Mouse (Mus musculus) B cell, adult 2 months (primary cell): ENCODE results near the gene Gusb.

Source experiments
- DNase-seq, 2 experiments: peaks; one replicate each; pipeline ENCODE4 v3.0.0; 2022

Gene Gusb

DNA sequence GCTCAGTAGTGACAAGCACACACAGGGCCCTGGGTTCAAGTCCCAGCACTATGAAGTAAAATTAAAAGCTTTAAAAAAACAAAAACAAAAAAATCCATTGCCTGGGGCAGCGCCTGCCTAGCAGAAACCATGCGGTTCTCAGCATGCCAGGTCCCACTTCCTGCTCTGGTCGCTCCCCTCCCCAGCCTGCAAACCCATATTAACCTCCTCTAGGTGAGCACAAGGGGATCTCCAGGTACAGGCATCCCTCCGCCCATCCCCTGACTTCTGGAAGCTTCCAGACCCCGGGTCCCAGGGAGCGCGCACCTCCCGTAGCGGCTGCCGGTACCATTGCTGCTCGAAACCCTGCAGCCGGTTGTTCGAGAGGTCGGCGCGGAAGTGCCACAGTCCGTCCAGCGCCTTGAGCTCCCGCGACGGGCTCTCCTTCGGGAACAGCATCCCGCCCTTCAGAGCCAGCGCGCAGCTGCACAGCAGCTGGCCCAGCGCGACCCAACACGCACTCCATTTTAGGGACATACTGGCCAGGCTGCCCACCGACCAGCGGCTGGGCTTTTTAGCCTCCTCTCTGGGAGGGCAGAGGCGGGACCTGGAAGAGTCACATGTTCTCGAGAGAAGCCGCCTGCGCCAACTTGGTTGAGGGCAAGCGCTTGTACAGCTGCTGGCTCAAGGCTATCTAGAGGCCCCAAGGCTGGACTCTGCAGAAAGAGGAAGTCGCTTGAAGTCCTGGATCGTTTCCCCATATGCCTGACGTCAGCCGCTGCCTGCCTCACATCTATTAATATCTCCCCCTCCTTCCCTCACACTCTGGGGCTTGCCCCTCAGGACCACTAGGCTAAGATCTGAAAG is at the start of gene Gusb:
TSS of gene Gusb (minus strand) at position 749 of the 846 bp plus-strand sequence.
- DNase-seq, result peak; percentile 73

DNA sequence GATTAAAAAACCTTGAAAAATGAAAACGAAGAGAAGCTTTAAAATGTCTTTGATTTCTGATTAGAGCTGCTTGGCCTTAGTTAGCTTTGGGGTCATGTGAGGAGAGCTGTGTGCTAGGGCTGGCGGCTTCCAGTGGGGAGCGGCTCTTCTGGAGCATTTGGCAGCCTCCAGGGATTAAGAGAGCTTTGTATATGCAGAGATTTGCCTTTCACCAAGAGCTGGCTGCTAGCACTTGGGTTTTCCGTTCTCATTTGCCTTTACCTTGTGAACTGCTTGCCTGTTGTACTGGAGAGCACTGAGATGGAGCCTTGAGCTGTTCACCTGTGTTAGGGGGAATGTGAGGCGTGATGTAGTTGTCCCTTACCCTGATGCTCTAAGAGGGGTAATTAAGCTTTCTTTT is 49.7 kb upstream of the Gusb start:
- DNase-seq, result no peak

DNA sequence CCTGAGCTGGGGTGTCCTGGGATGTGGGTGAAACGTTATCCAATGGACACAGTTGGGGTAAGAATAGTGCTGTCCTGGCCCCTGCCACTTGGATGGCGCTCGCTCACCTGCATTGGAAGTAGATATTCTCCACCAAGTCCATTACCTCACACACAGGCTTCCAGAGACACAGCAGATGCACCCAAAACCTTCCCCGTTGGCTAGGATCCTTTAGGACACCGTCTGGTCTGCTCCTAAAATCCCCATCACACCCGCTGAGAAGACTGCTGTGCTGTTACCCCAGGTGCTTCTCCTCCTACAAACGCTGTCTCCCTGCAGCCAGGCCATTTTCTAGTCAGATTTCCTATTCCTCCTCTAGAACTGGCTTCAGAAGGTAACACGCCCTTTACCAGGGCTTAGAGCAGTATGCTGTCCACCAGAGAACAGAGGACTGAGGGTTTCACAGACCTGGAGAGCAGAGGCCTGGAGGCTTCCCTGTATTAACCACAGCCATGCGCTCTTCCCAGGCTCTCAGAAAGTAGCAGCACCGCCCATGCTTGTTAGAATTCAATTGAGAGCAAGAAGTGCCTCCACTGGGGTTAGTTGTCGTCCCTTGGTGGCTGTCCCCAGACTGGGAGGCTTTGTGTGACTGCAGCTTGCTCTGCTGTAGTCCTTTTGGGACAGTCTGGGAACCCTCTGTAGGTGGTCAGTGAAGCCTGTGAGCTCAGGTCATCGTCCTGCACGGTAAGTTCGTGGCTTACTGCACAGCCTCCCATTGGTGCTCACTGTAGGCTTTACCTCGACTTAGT is 48.4 kb upstream of the Gusb start:
- DNase-seq, result no peak

DNA sequence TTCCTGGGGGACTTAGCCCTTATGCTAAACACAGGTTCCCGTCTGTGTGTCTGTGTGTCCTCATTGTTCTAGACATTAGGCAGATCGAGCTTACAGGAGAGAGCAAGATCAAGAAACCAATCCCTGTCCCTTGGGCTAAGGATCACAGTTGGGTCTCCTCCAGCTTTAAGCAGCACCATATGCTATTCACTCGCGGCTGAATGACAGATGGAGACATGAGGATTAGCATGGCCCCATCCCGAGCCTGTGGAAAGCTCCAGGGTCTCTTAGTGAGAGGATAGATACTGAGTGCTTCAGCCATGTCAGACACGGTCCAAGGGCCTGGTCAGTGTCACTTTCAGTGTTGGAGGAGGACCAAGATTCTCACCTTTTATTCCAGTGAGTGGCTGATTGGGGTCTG is 47.6 kb upstream of the Gusb start:
- DNase-seq, result no peak

DNA sequence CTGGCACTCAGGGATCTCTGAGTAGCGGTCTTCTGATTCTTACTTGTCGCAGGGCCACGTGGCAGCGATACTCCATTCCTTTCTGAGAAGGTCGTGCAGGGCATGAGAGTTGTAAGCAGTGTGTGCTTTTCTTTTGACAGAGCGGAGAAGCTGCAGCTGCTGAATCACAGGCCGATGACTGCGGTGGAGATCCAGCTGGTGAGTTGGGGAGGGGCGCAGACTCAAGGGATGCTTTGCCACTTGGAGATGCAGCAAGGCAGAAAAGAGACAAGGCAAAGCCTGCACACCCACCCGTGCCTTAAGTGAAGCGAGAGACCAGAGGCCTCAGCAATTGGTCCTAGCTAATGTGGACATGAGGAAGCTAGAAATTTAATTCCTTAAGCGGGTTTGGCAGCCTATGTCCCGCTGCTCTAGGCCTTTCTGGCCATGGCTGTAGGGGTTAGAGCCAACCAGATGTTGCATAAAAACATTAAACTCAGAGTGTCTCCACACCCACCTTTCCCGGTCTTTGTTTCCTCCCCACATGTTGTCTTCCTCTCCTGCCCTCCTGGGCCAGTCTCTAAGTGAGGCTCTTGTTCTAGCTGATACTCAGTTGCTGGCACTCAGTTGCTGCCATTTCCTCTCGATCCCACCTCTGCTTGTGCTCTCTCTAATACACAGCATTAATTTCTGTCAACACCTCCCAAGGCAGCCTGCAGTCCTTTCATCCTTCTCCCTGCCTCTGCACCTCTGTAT is 46.1 kb upstream of the Gusb start:
- no peak for DNase-seq

DNA sequence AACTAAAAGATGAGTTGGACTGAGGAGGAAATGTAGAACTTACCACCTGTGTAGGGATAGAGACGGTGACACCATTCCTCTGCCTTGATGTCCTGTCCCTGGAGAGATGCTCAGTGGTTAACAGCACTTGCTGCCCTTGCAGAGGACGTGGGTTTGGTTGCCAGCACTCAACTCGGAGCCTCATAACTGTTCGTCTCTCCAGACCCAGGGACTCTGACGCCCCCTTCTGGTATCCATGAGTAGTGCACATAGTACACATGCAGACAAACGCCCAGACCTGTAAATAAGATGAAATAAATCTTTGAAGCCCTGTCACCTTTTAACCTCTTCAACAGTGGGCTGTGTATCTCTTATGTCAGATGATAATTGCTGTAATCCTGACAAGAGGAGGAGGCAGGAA is 44.2 kb upstream of the Gusb start:
- DNase-seq, result peak; percentile 20 to 29

DNA sequence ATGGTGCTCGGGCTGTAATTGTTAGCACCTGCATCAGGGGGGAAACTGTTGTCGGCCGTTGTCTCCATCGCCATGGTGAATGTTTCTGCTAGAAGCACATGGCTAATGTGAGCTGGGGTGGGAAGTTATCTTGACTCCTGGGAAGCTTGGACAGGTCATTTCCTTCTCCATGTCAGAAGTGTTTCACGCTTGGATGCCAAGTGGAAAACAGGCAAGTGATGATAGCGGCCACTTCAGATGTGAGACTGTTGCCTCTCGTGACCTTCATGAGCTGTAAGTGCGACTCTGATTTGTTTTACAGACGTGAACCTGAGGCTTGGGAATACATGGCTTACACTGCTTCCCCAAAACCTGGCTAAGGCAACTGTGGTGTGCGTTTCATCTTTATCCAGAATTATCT is 43.7 kb upstream of the Gusb start:
- no peak for DNase-seq

DNA sequence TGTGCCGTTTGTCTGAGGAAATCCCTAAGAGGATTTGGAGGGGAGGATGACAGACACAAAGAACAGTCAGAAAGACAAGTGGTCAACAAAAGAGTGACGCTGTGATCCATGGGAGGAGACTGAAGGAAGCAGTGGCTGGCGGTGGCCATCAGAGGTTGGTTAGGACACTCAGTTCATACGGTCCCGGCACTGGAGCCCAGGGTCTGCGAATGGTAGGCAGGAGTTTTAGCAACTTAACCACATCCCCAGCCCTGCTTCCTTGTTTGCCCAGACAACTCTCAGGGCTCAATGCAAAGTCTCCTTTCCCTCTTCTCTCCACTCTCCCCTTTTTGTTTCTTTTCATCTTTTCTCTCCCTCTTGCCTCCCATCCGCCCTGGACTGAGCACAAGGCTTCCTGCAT is 43.3 kb upstream of the Gusb start:
- DNase-seq, result no peak

DNA sequence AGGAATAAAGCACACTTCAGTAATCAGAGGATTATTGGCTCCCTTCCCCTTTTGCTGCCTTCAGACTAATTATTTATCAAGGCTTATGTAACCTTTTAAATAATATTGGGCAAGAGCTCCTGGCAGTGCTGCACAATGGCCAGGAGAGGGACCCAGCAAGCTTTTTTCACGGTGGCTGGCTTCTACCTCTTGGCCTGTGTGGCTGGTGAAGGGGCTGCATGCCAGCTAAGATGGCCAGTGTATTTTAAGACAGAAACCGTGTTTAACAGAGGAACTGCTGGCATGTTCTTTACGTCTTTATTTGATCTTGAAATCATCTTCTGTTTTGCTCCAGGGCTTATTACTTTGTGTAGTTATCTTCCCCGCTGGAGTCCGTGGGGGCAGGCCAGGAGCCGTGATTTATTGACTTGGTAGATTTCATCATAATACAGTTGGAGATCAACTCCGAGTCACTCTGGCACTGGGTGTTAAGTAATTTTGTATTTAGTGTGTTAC is 41.4 kb upstream of the Gusb start:
- DNase-seq, result peak; percentile 32 to 34

DNA sequence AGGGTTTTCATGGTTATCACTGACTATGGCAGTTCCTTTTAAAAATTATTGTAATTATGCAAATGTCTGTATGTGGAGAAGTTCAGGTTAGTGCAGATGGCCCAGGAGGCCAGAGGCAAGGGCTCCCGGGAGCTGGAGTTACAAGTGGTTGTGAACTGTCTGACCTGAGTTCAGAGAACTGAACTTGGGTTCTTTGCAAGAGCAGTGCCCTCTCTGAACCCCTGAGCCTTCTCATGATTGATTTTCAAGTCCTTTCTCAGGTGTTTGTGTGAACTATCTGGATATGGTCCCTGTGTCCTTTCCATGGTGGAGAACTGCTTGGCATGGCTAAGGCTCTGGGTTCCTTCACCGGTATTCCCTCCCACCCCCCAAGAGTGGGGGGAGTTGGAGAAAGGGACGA is 40.9 kb upstream of the Gusb start:
- no peak for DNase-seq

DNA sequence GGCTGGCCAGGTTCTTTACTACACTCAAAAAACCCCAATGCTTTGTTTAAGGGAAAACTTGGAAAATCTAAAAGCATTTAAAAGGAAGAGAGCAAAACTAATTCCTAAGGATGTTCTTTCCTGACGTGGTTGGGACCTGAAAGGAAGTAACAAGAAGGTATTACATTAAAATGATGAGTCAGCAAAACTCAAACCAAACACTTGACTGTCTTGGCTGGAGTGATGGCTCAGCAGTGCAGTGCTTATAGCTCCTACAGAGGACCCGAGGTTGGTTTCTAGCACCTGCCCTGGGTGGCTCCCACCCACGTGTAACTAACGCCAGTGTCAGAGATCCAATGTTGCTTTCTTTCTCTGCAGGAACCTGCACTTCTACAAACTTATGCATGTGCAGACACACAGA is 38.4 kb upstream of the Gusb start:
- no peak for DNase-seq

DNA sequence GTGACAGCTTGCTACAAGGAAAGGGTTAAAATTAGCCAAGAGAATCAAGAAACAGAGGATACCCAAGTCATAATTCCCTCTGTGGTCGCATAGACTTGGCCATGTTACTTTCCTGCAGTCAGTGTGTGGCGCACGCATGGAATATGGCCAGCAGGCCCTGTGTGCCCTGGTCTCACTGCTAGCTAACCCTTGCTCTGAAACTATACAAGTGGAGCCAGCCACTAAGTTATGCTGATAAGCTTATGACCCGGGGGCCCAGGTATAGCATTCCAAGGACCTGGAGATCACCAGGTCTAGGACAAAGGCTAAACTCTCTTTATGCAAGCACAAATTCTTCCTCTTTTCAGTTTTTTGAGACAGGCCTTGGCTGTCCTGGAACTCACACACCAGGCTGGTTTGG is 37.9 kb upstream of the Gusb start:
- DNase-seq, result no peak

DNA sequence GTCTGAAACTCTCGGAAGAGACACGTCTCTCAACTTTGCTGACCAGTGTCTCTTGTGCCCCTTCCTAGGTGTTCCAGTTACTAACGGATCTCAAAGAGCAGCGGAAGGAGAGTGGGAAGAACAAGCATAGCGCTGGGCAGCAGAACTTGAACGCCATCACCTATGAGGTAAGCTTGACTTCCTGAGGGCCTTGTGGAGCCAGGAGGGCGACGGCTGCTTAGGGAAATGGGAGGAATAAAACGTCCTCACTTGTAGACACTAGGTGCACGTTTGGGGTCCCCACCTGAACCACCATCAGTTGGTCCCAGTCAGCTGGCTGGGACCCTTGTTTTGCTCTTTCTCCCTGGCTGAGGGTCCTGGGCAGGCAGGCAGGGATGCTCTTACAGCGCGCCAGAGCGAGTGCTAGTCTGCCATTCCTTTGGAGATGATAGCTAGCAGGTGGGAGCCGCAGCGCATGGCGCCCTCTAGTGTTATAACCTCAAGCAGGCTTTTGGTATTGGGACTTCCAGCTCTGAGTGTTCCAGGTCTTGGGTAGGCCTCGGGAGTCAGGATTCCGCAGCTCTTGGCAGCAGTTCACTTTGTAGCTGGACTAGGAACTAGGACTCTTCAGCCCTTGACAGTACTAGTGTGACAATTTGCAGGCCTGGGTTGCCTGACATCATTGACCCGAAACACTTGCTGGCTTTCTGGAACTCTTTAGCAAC is 35.1 kb upstream of the Gusb start:
- peak; percentile 63 to 66 for DNase-seq

DNA sequence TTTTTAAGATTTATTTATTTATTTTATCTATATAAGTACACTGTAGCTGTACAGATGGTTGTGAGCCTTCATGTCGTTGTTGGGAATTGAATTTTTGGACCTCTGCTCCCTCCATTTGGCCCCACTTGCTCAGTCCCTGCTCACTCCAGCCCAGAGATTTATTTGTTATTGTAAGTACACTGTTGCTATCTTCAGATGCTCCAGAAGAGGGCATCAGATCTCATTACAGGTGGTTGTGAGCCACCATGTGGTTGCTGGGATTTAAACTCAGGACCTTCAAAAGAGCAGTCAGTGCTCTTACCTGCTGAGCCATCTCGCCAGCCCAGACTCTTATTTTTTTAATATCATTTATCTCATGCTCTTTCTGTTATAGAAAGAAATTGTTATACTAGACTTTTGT is 33.5 kb upstream of the Gusb start:
- peak; percentile 19 to 32 for DNase-seq

DNA sequence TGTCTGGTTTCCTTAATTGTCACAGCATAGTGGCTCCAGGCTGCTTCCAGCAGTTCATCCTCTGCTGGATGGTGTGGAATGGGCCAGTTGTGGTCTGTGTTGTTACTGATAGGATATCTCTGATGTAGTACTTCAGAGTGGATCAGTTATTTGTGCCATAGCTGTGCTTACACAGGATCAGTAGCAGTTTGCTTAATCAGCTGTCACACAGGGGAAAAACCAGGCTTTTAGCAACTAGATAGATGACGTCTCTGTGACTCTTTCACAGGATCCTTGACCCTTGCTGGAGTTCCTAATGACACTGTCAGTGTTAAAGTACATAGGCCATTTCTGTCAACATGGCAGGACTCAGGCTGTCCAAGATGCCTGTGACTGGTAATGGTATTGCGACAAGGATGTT is 31.0 kb upstream of the Gusb start:
- no peak for DNase-seq

DNA sequence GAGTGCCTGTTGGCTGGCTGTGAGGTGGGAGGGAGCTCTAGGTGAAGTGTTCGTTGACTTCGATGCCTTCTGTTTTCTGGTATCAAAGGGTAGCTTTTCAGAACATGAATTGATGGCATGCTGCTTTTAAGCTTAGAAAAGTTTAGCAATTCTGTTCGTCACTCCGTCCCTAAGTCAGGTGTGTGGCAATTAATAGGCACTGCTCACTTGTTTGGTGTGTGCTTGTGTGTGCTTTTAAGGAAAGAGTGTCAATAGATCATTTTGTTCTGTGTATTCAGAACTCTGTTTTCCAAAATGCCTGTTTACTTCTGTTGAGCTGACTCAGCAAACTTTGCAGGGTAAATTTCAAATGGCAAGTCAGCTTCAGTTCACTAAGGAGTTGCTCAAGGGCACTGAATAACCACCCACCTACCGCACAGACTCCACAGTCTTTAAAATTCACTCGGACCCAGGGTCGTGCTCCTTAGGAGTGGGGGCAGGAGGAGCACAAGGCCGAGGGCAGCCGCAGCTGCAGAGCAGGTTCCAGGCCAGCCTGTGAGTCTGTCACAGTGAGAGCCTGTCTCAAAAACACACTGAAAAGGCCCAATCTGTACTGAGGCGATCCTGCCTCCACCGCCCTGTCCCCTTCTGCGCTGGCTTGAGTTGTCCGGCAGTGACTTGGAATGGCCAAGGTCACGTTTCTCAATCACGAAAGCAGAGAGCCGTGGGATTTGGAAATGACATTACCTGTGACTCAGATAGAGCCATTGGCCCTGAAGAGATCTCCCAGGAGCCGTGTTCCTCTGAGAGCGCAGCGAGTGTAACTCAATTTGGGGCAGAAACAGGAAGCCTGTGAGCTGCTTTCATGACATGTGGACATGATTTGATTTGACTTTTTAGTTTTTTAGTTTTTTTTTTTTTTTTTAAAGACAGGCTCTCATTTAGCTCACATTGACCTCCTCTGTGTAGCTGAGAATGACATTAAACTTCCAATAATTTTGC is 28.9 kb upstream of the Gusb start:
- no peak for DNase-seq

DNA sequence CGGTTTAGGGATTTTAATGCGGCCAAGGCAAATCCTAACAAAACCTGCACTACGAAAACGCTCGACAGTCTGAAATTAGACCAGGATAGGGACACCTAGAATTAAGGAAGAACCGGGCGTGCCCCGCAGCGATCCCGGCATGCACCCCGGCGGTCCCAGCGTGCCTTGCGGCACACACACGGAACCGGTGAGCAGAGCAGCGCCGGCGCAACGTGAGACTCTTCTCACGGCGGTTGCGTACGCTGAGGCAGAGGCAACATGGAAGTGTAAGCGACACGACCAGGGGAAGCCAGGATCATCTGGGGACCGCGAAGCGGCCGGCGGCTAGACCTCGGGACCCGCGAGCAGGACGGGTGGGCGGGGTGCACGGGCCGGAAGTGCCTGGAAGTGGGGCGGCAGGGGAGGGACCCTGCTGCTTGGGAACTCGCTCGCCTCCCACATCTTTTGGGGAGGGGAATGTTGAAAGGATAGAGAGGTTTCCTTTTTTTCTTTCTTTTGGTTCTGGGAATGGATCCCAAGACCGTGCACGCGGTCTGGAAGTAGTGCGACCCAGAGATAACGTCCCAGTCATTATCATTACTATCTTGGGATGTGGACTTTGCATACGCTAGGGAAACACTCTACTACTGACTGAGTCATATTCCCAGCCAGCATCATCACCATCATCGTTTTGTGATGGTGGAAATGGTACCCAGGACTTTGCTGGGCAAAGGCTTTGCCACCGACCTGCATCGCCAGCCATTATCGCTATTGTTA is 26.5 kb upstream of the Gusb start, which contains the start of the genes Asl and Crcp:
TSS of gene Asl (minus strand) at position 106 of the 756 bp plus-strand sequence.
TSS of gene Crcp (plus strand) at position 149 of the 756 bp plus-strand sequence.
- DNase-seq, result peak; percentile 89 to 91

DNA sequence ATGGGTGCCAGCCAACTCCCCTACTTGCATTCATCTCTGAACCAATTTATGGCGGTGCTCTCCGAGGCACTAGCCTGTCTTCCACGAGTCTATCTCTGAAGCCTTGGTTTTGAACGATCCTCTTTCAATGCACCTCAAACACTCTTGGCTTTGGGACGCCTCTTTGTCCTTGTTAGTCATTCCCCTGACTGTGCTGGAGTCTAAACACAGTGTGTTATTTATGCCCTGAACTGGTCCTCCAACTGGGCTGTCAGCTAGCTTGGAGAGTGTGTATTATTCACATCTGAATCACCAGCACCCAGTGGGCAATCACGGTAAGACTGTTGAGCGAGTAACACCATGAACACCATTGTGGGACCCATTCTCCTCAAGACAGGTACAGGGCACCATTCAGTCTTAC is 24.8 kb upstream of the Gusb start:
- DNase-seq, result no peak

DNA sequence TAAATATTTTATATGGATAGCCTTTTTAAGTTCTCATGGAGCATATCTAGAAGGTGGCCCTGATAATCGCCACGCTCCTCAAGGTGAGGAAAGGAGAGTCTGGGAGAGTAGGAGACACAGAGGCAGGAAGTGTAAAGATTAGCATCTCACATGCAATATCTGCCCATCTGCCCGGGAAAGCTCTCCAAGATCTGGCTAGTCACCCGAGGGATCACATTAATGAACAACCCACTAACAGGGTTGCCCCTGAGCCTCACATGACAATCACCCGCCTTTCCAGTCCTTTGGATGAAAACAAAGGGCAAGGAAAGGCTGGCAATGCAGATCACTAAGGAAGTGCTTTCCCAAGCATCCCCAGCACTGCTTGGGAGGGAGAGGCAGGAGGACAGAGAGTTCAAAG is 24.3 kb upstream of the Gusb start:
- no peak for DNase-seq

DNA sequence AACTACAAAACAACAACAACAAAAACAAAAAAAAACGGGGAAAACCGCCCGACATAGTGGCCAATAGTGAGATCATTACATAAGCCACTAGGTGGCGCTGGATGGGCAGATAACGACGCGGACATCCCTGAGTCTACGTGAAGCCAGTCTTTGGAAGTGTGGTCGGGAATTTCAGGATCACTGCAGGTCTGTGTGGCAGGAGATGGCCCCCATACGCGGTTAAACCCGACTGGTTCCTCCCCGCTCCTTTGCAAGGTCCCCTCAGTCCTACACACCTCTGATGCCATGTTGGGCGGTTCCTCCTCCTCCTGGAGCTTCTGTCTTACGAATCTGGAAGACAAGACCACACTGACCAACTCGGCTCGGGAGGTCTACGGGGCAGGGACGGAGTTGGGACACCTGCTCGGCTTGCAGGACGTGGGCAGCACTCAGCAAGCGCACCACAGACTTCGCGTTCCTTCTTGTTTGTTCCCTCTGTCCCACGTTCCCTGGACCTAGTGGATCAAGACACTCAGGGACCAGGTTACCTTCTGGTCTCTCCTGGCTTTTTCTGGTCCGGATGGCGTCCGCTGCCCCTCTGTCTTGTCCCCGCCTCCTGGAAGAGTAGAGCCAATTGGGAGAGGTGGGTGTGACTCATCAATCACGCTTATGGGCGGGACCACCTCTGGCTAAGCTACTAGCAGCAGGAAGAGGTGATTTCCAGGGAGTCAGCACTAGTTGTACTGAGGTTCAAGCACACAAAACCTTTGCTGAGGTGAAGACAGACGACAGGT is 21.1 kb upstream of the Gusb start:
- peak; percentile 73 to 77 for DNase-seq
